Mouse (Mus musculus) cerebellum, adult 9-10 months (tissue): ENCODE results near the gene Chrna3.
A peak's percentile ranks its signal among the peaks of the same experiment; 100 is the strongest.

Experiments
- DNase-seq: peaks from one replicate; pipeline ENCODE4 v3.0.0; 2022

The Chrna3 gene

DNA sequence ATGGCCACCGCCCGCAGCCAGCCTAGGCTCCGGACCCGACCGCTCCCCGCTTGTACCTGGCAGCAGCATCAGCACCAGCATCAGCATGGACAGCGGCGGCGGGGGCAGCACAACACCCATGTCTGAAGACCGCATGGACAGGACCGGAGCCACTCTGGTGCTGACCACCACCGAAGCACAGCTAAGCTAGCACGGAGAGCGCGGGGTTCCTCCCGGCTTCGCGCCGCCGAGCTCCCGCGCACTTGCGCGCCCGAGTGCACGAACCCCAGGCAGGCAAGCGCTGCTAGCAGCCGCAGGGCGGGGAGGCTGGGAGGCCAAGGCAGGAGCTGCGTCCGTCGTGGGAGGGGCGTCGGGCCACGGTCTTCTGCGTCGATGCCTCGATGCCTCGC is at the start of gene Chrna3:
Gene Chrna3 (minus strand): TSS at position 288 of the 389 bp plus-strand sequence.
- no peak for DNase-seq

- no peak for DNase-seq
Measured at GRCm38 (mm10) chr9:55067965-55068265, 41.6 kb upstream of the Chrna3 start.

- DNase-seq, result peak; percentile 61
Measured at GRCm38 (mm10) chr9:55067260-55067964, 41.0 kb upstream of the Chrna3 start.

GRCm38 (mm10) chr9:55065241-55065640 is 38.9 kb upstream of the Chrna3 start:
- DNase-seq, result peak; percentile 81

- no peak for DNase-seq
Measured at GRCm38 (mm10) chr9:55058067-55058466, 31.7 kb upstream of the Chrna3 start.

- no peak for DNase-seq
Measured at GRCm38 (mm10) chr9:55055386-55055930, 29.1 kb upstream of the Chrna3 start.

GRCm38 (mm10) chr9:55048211-55048880 is 22.0 kb upstream of the Chrna3 start, which contains the start of gene Chrnb4:
Gene Chrnb4, minus strand, starts transcription at chr9:55048779.
- DNase-seq, result no peak

- DNase-seq, result no peak
Measured at GRCm38 (mm10) chr9:55046764-55047163, 20.4 kb upstream of the Chrna3 start.

DNA sequence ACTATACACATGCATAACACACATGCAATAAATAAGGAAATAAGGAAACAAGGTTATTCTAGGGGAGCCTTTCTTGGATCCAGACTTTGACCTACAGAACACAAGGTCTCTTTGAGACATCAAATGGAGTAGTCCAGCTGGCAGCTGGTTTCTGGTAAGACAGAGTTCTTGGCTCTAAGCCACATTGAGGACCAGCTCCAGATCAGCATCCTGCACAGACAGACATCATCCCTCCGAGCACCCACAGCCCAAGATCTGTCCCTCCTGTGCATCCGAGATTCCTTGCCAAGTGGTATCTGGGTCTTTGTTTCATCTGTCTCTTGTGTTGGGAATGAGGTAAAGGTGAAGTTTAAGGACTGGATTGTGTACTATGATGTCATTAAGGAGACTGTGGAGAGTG is 18.6 kb upstream of the Chrna3 start:
- DNase-seq, result no peak

GRCm38 (mm10) chr9:55043688-55044087 is 17.3 kb upstream of the Chrna3 start:
- DNase-seq, result no peak

- no peak for DNase-seq
Measured at GRCm38 (mm10) chr9:55041389-55041788, 15.0 kb upstream of the Chrna3 start.

- DNase-seq, result no peak
Measured at GRCm38 (mm10) chr9:55039983-55040382, 13.6 kb upstream of the Chrna3 start.

DNA sequence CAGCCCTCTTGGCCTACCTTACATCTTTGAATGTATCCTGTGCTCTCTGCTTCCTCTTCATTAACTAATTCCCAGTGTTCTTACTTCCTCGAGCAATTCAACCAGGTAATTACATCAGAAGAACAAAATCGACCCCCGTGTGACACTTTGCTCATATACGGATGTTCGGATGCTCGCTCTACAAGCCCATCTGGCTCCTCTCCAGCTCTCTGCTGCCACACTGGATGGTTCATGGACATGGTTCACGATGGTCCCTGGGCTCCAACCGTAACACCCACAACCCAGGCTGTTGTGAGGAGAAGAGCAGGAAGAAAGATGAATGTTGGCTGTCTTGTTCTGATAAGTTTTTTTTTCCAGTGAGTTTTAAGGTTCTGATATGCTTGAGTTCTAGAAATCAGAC is 12.6 kb upstream of the Chrna3 start:
- DNase-seq, result no peak

DNA sequence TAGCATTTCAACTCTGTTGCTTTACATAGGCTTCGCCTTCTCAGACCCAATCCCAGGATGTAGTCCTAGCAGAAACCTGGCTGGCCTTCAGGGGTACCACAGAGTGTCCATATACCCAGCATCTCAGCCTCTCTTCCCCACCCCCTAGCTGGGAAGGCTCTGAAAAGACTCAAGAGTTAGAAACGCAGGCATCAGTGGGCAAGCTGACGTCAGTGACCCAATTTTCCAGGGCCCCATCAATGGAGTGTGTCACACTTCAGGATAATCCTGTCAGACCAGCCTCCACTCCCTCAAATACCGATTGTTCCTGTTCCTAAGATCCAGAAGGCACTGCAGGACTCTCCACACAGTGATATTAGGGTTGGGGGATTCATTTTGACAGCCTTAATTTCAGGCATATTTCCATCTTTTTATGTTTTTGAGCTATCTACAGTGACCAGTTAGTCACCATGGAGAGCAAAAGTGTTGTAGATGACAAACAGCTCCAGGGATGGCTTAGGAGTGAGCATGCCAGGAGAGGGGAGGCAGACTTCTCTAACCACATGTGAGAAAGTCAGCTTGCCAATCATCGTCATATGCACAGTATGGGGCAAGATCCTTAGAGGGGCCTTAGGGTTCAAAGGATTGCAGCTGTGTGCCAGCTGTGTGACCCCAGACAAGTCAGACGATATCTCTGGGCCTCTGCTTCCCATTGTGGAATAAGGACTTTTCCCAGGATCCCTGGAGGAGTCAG is 5.2 kb upstream of the Chrna3 start:
- no peak for DNase-seq

DNA sequence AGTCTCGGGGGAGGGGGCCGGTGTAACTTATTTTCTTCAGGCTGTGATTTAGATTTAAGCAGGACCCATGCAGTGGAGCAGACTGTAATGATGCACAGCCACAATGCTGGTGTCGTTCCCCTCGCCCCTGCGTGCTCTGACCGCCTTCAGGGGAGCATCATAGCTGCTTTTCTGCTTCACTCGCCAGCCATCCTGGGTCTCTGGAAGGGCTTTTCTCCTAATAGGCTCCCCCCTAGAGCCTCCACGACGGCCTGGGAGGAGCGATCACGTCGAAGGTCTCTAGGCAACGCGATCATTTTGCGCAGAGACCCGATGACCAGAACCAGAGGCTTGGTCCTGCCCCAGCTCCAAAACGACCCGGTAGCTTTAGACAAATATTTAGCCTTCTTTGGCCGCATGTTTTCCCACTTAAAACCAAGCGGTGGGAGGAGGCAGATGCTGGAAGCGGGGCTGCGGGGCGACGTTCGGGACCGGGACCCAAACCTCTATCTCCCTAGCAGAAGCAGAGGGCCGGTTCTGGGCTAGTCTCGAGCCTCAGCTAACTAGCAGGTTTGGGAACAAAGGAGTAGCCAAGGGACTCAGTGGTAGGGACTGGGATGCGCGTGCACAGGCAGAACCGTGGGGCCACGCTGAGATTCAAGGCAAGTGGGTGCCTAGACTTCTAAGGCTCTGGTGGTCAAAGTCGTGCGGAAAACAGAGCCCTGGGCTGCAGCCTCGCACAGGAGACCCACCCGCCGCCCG is 658 bp downstream of the Chrna3 start:
- no peak for DNase-seq

DNA sequence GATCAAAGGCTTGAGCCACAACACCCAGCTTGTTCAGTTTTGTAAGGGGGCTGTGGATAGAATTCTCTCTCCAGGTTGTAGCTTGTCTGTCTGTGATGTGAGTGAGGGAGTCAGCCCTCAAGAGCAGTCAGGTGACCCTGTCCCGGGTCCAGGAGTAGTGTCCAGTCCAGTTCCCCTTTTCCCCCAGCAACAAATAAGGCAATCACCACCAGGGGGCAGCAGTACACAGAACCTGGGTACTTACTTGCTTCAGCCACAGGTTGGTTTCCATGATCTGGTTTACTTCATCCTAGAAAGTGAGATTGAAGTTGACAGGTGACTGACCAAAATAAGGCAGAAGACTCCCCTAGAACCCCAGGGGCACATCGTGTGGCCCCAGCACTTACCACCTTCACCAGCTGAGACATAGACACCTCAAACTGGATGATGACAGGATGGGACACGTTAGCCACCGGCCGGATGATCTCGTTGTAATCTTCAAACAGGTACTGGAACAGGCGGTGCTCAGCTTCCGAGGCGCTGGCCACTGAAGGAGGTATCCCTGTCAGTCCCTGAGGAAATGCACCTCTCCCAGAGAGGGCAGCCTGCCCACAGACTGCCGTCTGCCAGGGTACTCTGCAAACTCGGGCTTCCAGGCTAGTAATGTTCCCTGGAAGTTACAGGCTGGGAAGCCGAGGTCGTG is 2.3 kb downstream of the Chrna3 start:
- DNase-seq, result peak; percentile 88

GRCm38 (mm10) chr9:55023326-55023725 is 3.0 kb downstream of the Chrna3 start:
- DNase-seq, result no peak

DNA sequence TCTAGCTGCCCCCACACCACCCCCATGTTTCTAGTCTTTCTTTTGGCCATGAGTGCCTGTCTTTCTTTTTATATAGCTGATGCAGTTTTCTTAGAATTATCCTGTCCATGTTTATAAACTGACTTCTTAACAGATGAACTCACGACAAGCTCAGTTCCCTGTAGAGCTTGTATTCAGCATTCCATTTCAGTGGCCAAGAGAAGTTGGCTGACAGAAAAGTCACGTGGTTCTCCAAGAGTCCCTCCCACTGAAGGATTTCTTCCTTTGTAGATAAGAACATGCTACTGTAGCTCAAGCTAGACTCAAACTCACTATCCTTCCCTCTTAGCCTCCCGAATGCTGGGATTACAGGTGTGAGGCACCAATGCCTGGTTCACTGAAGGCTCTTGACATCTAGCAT is 9.4 kb downstream of the Chrna3 start:
- no peak for DNase-seq

DNA sequence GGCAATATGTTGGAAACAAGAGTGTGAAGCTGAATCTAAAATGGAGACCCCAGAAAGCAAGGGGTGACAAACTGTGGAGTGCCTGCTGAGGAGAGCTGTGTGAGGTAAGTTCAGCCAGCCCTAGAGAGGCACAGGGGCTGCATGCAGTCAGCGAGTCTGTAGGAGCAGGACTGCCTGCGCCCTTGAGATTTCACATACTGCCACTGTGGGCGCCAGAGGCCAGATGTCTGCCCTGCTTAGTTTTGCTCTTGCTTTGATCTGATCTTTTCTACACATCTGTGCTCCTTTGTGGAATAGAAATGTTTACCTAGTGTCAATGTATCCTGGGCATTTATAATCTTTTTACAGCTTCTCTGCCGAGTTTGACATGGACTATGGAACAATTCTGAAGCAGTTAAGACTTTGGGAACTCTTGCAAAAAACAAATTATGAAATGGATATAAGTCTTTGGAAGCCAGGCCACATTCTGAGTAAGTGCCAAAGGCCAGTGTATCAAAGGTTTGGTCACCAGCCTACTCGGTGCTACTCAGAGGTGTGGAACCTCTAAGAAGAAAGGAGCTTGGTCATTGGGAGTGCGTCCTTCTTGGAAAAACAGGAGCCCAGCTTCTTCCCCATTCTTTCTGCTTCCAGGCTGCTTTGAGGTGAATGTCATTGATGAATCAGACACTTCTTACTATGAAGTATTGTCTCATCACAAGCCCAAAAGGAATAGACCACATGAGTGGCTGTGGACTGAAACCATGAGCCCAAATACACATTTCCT is 15.6 kb downstream of the Chrna3 start:
- no peak for DNase-seq

DNA sequence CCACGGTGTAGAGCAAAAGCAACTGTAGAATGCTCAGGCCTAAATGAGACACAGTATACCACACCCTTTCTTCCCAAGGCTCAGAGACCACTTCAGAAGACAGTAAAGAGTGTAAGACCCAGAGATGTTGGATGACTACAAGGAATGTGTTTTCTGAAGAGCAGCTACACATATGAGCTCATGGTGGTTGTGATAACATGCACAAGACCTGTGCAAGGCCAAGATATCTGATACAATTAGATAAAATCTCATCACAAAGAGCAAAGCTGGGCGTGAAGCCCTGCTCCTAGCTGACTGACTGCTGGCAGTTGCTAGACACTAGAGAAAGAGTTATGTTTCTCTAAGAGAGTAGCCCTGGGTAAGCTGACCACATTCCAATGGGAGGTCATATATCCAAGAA is 16.7 kb downstream of the Chrna3 start:
- no peak for DNase-seq

DNA sequence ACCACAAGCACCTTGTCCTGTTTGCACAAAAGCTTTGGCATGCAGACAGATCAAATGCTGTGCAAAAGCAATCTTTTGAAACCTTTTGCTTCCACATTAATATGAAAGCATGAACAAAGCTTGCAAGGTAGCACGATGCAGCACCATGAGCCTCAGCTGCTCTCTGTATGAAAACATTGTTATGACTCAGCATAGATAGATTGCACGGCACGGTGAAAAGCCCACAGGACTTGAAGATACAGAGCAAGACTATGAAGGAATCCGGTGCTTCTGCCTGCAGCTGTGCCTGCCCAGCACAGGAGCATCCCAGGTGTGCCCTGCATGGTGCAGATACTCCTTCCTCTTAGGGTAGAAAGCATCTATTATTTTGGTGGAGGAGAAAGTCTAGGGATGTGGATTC is 22.8 kb downstream of the Chrna3 start:
- no peak for DNase-seq

GRCm38 (mm10) chr9:54995645-54996044 is 30.7 kb downstream of the Chrna3 start:
- DNase-seq, result no peak
